Mouse (Mus musculus): ENCODE data around the gene CN725425.

CN725425 gene

DNA sequence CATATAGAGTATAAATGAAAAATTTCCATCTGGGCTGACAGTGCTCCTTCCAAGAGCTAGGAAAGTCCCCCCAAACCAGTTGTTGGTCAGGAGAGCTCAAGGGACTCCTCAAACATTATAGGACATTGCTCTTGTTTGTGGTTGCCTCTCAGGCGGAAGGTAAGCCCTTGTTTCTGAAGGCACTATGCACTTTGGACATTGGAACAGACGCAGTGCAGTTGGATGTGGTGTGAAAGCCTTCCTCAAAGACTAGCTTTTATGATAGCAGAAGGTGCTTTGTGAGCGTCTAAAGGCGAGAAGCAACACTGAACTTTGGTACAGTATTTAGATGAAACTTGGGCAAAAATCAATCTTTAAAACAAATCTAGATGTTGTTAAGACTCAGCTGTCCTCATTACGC lies 7.2 kb downstream of the CN725425 start:
- DNase-seq (ENCODE audit: low spot score), result no peak

DNA sequence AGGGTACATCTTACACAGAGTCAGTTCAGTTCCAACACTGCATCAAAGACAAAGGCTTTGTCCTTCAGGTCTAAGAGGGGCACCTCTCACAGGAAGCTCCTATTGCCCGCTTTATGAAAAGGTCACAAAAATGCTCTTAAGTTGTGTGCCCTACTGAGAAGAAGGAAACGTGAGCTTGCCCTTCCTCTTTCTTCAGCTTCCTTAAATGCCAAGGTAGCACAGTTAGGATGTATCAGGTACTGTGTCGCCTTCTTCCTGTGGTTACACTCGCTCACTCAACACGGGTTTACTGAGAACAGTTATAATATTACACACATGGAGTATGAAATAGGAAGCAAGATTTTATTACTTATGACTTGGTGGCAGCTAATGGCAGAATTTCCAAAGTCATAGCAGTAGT lies 38.0 kb downstream of the CN725425 start:
- DNase-seq (ENCODE audit: low spot score), result no peak

GRCm38 (mm10) chr15:91240683-91241335 lies 41.5 kb downstream of the CN725425 start:
- DNase-seq (ENCODE audit: low spot score), result no peak

- no peak for DNase-seq (ENCODE audit: low spot score)
Measured at GRCm38 (mm10) chr15:91250815-91251214, 51.5 kb downstream of the CN725425 start.

GRCm38 (mm10) chr15:91251544-91252408 lies 52.5 kb downstream of the CN725425 start:
- DNase-seq (ENCODE audit: low spot score), result no peak

- no peak for DNase-seq (ENCODE audit: low spot score)
Measured at GRCm38 (mm10) chr15:91252956-91253355, 53.7 kb downstream of the CN725425 start.

DNA sequence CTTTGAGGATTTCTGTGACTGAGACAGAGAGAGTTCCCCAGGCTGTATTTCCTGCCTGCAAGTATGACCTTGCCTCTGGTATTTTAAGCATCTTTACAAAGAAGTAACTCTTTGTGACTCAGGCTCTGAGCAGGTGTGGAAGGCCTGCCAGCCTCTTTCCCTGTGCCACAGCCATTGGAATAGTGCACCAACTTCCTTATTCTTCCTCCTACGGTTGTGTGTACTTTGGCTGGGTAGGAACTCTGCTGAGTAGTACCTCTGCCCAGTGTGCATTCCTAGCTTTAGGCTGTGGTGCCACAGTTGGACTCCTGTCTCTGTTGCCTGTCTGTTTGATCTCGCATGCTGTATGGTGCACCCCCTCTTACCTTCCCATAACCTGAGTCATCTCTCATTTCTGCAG lies 56.0 kb downstream of the CN725425 start:
- no peak for DNase-seq (ENCODE audit: low spot score)

DNA sequence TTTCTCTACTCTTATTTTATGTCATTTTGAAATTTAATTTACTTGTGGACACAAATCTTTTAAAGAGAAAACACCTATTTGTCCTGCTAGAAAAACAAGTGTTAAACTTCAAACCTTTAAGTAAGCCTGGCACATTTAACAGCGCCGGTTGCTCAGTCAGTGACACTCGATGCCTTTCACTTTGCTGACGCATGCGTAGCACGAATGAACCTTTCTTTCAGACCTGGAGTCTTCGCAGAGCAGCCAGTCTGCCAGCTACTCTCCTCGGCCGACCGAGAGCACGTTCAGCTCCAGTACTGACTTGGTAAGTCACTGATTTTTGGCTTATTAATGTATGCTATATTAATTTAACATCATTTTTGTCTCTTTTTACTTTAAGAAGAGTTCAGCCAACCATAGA lies 57.8 kb downstream of the CN725425 start:
- DNase-seq (ENCODE audit: low spot score), result no peak

GRCm38 (mm10) chr15:91260578-91260977 lies 61.3 kb downstream of the CN725425 start:
- no peak for DNase-seq (ENCODE audit: low spot score)

GRCm38 (mm10) chr15:91263926-91264325 lies 64.6 kb downstream of the CN725425 start:
- DNase-seq (ENCODE audit: low spot score), result no peak

GRCm38 (mm10) chr15:91268532-91268931 lies 69.2 kb downstream of the CN725425 start:
- no peak for DNase-seq (ENCODE audit: low spot score)

DNA sequence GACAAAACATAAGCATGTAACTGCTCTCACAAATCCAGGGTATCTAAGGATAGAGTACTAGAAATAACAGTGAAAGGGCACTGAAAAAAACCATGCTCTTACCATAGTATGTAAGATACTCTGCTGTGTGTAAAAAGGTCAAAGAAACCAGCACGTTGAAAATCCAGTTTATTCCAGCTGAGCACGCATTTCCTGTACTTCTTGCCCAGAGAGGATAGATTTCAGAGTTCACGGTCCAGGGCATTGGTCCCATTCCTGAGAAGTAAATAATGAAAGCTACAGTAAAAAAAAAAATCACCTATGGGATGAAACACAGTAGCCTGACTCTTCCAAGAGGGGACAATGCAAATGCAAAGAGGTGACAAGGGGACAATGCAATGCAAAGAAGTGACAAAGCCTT lies 76.7 kb downstream of the CN725425 start:
- DNase-seq (ENCODE audit: low spot score), result no peak

GRCm38 (mm10) chr15:91279571-91279970 lies 80.3 kb downstream of the CN725425 start:
- DNase-seq (ENCODE audit: low spot score), result no peak

GRCm38 (mm10) chr15:91281521-91281920 lies 82.2 kb downstream of the CN725425 start:
- no peak for DNase-seq (ENCODE audit: low spot score)

GRCm38 (mm10) chr15:91282822-91283221 lies 83.5 kb downstream of the CN725425 start:
- no peak for DNase-seq (ENCODE audit: low spot score)

DNA sequence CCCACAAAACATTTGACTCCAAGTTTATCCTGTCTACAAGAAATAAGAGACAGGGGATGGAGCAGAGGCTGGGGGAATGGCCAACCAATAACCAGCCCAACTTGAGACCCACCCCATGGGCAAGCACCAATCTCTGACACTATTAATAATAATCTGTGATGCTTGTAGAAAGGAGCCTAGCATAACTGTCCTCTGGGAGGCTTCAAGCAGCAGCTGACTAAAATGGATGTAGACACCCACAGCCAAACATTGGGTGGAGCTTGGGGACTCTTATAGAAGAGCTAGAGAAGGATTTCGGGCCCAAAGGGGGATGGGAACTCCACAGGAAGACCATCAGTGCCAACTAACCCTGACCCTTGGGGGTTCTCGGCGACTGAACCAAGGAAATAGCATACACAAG lies 84.1 kb downstream of the CN725425 start:
- DNase-seq (ENCODE audit: low spot score), result no peak

DNA sequence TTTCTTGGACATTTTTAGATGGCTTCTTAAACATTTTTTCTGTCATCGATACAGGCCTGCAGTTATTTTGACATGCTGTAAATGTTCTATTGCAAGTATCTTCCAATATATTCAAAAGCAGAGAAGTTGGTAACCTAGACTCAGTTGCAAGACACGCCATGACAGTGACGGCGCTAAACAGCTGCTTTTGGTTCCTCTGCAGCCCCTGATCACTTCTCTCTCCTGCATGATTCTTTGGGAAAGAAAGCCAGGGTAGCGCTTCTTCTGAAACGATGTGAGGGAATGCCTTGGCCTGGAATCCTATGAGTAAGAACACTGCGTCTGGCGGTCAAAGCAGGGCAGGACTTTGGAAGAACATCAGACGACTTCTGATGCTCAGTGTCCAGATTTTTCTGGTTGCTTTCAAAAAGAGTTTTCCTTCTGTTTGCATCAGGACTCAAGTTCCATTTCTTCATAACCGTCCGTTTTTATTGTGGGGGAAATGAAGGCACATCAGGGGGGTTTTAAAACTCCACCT lies 100.1 kb downstream of the CN725425 start:
- DNase-seq (ENCODE audit: low spot score), result no peak

DNA sequence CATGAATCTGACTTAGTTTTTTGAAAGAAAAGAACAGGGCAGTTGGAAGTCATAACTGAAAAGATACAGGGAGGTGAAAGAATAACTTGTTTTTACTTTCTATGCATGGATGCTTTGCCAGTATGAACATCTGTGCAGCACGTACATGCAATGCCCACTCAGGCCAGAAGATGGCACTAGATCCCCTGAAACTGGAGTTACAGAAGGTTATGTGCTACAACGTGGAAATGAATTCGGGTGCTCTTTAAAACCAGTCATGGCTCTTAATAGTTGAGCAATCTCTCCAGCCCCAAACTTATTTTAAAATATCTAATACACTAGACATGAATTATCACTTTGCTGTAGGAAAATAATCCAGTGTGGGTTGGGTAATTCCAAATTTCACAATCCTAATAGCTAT lies 102.1 kb downstream of the CN725425 start:
- peak; percentile 87 for DNase-seq (ENCODE audit: low spot score)

- peak; percentile 30 for DNase-seq (ENCODE audit: low spot score)
Measured at GRCm38 (mm10) chr15:91304296-91304852, 105.1 kb downstream of the CN725425 start.

Measured in urinary bladder, postnatal 25 days (tissue).